Mouse (Mus musculus): ENCODE measurements around the gene Zscan4f. TPM values are rescaled to one million over a fixed set of nuclear protein-coding genes. Genes with fewer than 3 reads are reported as not detected.

Zscan4f gene
- not detected in 2 replicates for polyA plus RNA-seq (2012; rRNA removed; ENCODE audit: low replicate concordance)

DNA sequence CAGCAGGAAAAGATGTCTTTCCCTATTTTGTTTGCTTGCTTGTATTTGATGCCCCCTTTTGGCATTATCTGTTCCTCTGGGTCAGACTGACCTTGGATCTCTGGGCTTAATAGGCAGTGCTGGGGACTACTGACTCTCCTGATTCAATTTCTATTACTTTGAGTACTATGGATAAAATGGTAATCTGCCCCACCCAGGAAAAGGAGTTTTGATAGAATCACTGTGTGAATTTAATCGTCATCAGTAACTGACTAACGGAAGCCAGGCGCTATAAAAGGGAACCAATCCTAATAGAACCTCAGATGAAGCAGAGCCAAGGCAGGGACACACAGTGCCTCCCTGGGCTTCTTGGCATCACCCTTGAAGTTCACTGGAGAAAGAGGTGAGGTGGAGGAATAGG, at the start of gene Zscan4f:
Gene Zscan4f (plus strand): TSS at position 301 of the 400 bp plus-strand sequence.

Other genes with a start within 250 kb of the Zscan4f start
- not detected in 2 replicates for gene Zscan4d, start 231.8 kb upstream of the Zscan4f start, polyA plus RNA-seq (2012; rRNA removed; ENCODE audit: low replicate concordance)
- not detected in 2 replicates for gene Zscan4e, start 87.2 kb upstream of the Zscan4f start, polyA plus RNA-seq (2012; rRNA removed; ENCODE audit: low replicate concordance)
- gene Zscan4-ps2, start 116.4 kb downstream of the Zscan4f start, polyA plus RNA-seq (2012; rRNA removed; ENCODE audit: low replicate concordance) = not detected in 2 replicates
- gene Zscan4-ps3, start 211.4 kb downstream of the Zscan4f start, polyA plus RNA-seq (2012; rRNA removed; ENCODE audit: low replicate concordance) = not detected in 2 replicates

Data from mammary gland, adult 2 months (tissue).